Mouse (Mus musculus) heart, postnatal 0 days (tissue): ENCODE results near the gene Ncbp2. TPM values are rescaled to one million over a fixed set of nuclear protein-coding genes. Genes with fewer than 3 reads are reported as not detected.

Experiments used
- ATAC-seq: fragments of 200-750 bp; cut with Nextera tagmentation; 2 replicates; pipeline ENCODE4 v1.8.0; 2017; ENCODE audit warnings: low read depth, moderate number of reproducible peaks, moderate library complexity; ENCODE audit not compliant: insufficient read depth
- DNase-seq: peaks from one replicate; pipeline ENCODE4 v3.0.0-alpha.2; 2016; ENCODE audit warnings: low spot score
- H3K27ac ChIP-seq: fragments of 300-500 bp; sonication (generic); 2 replicates; pipeline ENCODE4 v1.5.1; 2014; ENCODE audit warnings: low read depth, mild to moderate bottlenecking
- H3K27me3 ChIP-seq: fragments of 300-500 bp; sonication (generic); 2 replicates; pipeline ENCODE4 v1.6.1; 2014; ENCODE audit warnings: low read length, mixed read lengths; ENCODE audit not compliant: control insufficient read depth, insufficient read depth
- H3K36me3 ChIP-seq: fragments of 300-500 bp; sonication (generic); replicated peaks from 2 replicates; pipeline ENCODE4 v1.6.1; 2014; ENCODE audit warnings: low read length, mixed read lengths; ENCODE audit not compliant: control insufficient read depth, insufficient read depth
- H3K4me1 ChIP-seq: fragments of 300-500 bp; sonication (generic); 2 replicates; pipeline ENCODE4 v1.6.1; 2014; ENCODE audit warnings: antibody characterized with exemption; ENCODE audit not compliant: control insufficient read depth, insufficient read depth
- H3K4me2 ChIP-seq: fragments of 300-500 bp; sonication (generic); 2 replicates; pipeline ENCODE4 v1.6.1; 2014; ENCODE audit warnings: low read depth, mild to moderate bottlenecking, low read length, moderate library complexity
- H3K4me3 ChIP-seq: fragments of 300-500 bp; sonication (generic); 2 replicates; pipeline ENCODE4 v1.5.1; 2014; ENCODE audit warnings: low read depth, low read length
- H3K9ac ChIP-seq: fragments of 300-500 bp; sonication (generic); replicated peaks from 2 replicates; pipeline ENCODE4 v1.6.1; 2014; ENCODE audit warnings: low read depth, low read length, mixed read lengths
- H3K9me3 ChIP-seq: fragments of 300-500 bp; sonication (generic); replicated peaks from 2 replicates; pipeline ENCODE4 v1.6.1; 2016; ENCODE audit warnings: low read length; ENCODE audit not compliant: control insufficient read depth
- CTCF ChIP-seq: IDR thresholded peaks from 2 replicates; pipeline ENCODE4 v1.5.1; 2016; ENCODE audit warnings: antibody characterized with exemption, control low read depth, low read depth
- EP300 ChIP-seq: IDR thresholded peaks from 2 replicates; pipeline ENCODE4 v1.6.1; 2016; ENCODE audit warnings: antibody characterized with exemption, low read depth
- WGBS: fragments of 180-500 bp; shearing (Covaris S2); extraction: QIAGEN DNeasy Blood & Tissue Kit; methylation state at CpG from one replicate; pipeline ENCODE4 v1.1.7; 2014; 5-methylcytosine and 5-hydroxymethylcytosine counted together
- polyA plus RNA-seq: library from polyadenylated mRNA; unstranded; fragments of >200 nt; fragmentation: Nextera tagmentation; extraction: Ambion mirVana; gene quantifications from 2 replicates; pipeline ENCODE4 v1.2.1, GENCODE M21; 2015
- total RNA-seq: library from RNA; depleted of rRNA; stranded (reverse); fragments of >200 nt; gene quantifications from 2 replicates; pipeline ENCODE4 v1.2.3, GENCODE M21; 2014; ENCODE audit warnings: low replicate concordance

Gene Ncbp2
- total and polyA plus RNA-seq, 2 experiments from 2014 or later, result 12.0 to 42.1 TPM

- TF ChIP-seq EP300, result no peak
- no peak for TF ChIP-seq CTCF
- ATAC-seq, result no peak
- WGBS, result 25% methylated on average over 19 of the region's 20 CpGs
- Histone ChIP-seq H3K4me1 (no peaks in the 10 kb centered on the region), H3K27ac (no peak overlapping the region), H3K27me3 (no peaks in the 10 kb centered on the region), H3K9me3 (no peaks in the 10 kb centered on the region), H3K36me3 (no peaks in the 10 kb centered on the region), H3K4me2 (peak overlapping the region; percentile 63), H3K9ac (no peak overlapping the region), H3K4me3 (peak overlapping the region; percentile 34)
- no peak for DNase-seq
These were observed 42.2 kb upstream of the Ncbp2 start for GRCm38 (mm10) chr16:31905891-31906825.

- Histone ChIP-seq H3K36me3 (no peaks in the 10 kb centered on the region), H3K9me3 (no peaks in the 10 kb centered on the region), H3K4me1 (no peaks in the 10 kb centered on the region), H3K4me2 (peak overlapping the region; percentile 63), H3K27me3 (no peaks in the 10 kb centered on the region), H3K27ac (no peak overlapping the region), H3K9ac (no peak overlapping the region), H3K4me3 (peak overlapping the region; percentile 34)
- TF ChIP-seq EP300, result no peak
- ATAC-seq (peak; percentile 55; the same call in 1 of the 2 replicates), DNase-seq (peak; percentile 39)
- 8% methylated on average over 9 of the region's 9 CpGs for WGBS
These were observed 41.4 kb upstream of the Ncbp2 start for GRCm38 (mm10) chr16:31906896-31907295.

GRCm38 (mm10) chr16:31908959-31909358 lies 39.4 kb upstream of the Ncbp2 start:
- no peak overlapping the region for H3K27ac ChIP-seq
- no peak for DNase-seq
- WGBS, result 37% methylated on average over 11 of the region's 11 CpGs
- no peak overlapping the region for H3K4me3 ChIP-seq
- H3K27me3 ChIP-seq, result no peaks in the 10 kb centered on the region
- H3K9me3 ChIP-seq, result no peaks in the 10 kb centered on the region
- H3K4me2 ChIP-seq, result peak overlapping the region; percentile 41
- no peak for TF ChIP-seq CTCF
- no peak for TF ChIP-seq EP300
- ATAC-seq, result no peak
- no peaks in the 10 kb centered on the region for H3K36me3 ChIP-seq
- no peaks in the 10 kb centered on the region for H3K4me1 ChIP-seq
- H3K9ac ChIP-seq, result no peak overlapping the region

- no peak overlapping the region for H3K27ac ChIP-seq
- TF ChIP-seq CTCF, result no peak
- no peak for TF ChIP-seq EP300
- 47% methylated on average over 10 of the region's 10 CpGs for WGBS
- DNase-seq (no peak), ATAC-seq (no peak)
- no peaks in the 10 kb centered on the region for H3K4me1 ChIP-seq
- no peaks in the 10 kb centered on the region for H3K27me3 ChIP-seq
- no peaks in the 10 kb centered on the region for H3K9me3 ChIP-seq
- no peak overlapping the region for H3K4me2 ChIP-seq
- no peaks in the 10 kb centered on the region for H3K36me3 ChIP-seq
- H3K9ac ChIP-seq, result no peak overlapping the region
- H3K4me3 ChIP-seq, result no peak overlapping the region
These were observed 37.9 kb upstream of the Ncbp2 start for GRCm38 (mm10) chr16:31910281-31910847.

GRCm38 (mm10) chr16:31917776-31918175 lies 30.5 kb upstream of the Ncbp2 start:
- Histone ChIP-seq H3K9me3 (no peaks in the 10 kb centered on the region), H3K9ac (no peak overlapping the region), H3K27ac (no peak overlapping the region), H3K4me3 (no peak overlapping the region), H3K27me3 (no peaks in the 10 kb centered on the region), H3K4me2 (no peak overlapping the region), H3K36me3 (no peaks in the 10 kb centered on the region), H3K4me1 (no peaks in the 10 kb centered on the region)
- 61% methylated on average over 11 of the region's 11 CpGs for WGBS
- TF ChIP-seq EP300 (no peak), CTCF (no peak)
- no peak for ATAC-seq
- DNase-seq, result no peak
